Mouse (Mus musculus): Measurements from ENCODE around the gene Adtrp.

DNA sequence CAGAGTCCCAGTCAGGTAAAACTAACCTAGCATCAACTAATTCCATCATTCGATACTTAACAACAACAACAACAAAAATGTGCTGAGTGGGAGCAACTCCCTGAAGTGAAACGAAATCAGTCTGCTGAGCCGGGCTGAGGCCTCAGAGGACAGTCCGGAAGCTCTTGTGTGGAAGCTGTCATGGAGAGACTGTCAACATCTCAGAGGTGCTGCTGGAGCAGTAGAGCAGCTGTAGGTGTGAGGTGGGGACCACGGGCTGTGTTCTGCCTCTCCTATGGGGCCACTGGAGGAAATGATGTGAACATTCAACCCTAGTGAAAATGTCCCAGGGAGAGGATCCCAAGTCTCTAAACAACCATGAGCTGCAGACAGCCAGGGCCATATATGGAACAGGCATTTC is 94.4 kb downstream of the Adtrp start:
- no peak for TF ChIP-seq GATA1 (IDR thresholded peaks at IDR 0.05; ENCODE audit: low read length)
- TF ChIP-seq TAL1 (IDR thresholded peaks at IDR 0.05; ENCODE audit: low read length), result no peak

Data from erythroblast, embryonic 14.5 days (primary cell).